Mouse (Mus musculus) MEL (cell line): ENCODE measurements around the gene BC051142.

Experiments
- CTCF ChIP-seq, 3 experiments: IDR thresholded peaks in 2 of 3; conservative IDR thresholded peaks in 1 of 3; 2 replicates each; pipeline ENCODE4 v1.5.1; 2011 to 2012; ENCODE audit warnings: low read length in 3 of 3, low read depth in 2 of 3, mild to moderate bottlenecking in 2 of 3, improper control_type of control experiment in 1 of 3, inconsistent platforms in 1 of 3, mixed read lengths in 1 of 3, moderate library complexity in 1 of 3; ENCODE audit not compliant: control insufficient read depth in 1 of 3, insufficient read depth in 1 of 3, poor library complexity in 1 of 3, severe bottlenecking in 1 of 3
- TCF12 ChIP-seq: IDR thresholded peaks from 2 replicates; pipeline ENCODE4 v1.6.1; 2014; ENCODE audit warnings: low read depth, mild to moderate bottlenecking, inconsistent platforms, low read length, improper control_type of control experiment, moderate library complexity

- TF ChIP-seq CTCF (IDR thresholded peaks at IDR 0.05 in 2 of 3, conservative IDR thresholded peaks at IDR 0.05 in 1 of 3; ENCODE audit: control insufficient read depth in 1 of 3, insufficient read depth in 1 of 3, low read depth in 2 of 3, low read length in 3 of 3, poor library complexity in 1 of 3, severe bottlenecking in 1 of 3) (peak; percentile 34 to 79 (median 76)), TCF12 (no peak)
Observed at GRCm38 (mm10) chr17:34439795-34440194, 41.2 kb downstream of the BC051142 start.
